Mouse (Mus musculus) CH12.LX (cell line): ENCODE data around the gene R3hcc1l. TPM values are rescaled to one million over a fixed set of nuclear protein-coding genes. Genes with fewer than 3 reads are reported as not detected.

Source experiments
- DNase-seq: peaks from one replicate; pipeline ENCODE4 v3.0.0-alpha.2; 2013; ENCODE audit errors: extremely low read depth
- H3K27ac ChIP-seq: 2 replicates; pipeline ENCODE4 v1.5.1; 2012; ENCODE audit warnings: low read depth, mild to moderate bottlenecking, control low read depth, moderate library complexity; ENCODE audit not compliant: insufficient read depth
- H3K27me3 ChIP-seq: replicated peaks from 2 replicates; pipeline ENCODE3; 2012; ENCODE audit warnings: inconsistent platforms
- H3K36me3 ChIP-seq, 2 experiments: replicated peaks in 1 of 2; 2 replicates each; pipeline versions ENCODE3 to v1.6.1; 2012; ENCODE audit warnings: inconsistent platforms in 1 of 2, low read length in 1 of 2, mild to moderate bottlenecking in 1 of 2, mixed read lengths in 1 of 2, moderate library complexity in 1 of 2; ENCODE audit not compliant: control insufficient read depth in 1 of 2, insufficient read depth in 1 of 2
- H3K4me1 ChIP-seq, 2 experiments: 2 replicates each; pipeline ENCODE4 v1.6.1; 2012; ENCODE audit warnings: inconsistent platforms in 1 of 2, moderate library complexity in 1 of 2; ENCODE audit not compliant: insufficient read depth in 2 of 2, control insufficient read depth in 1 of 2
- H3K4me2 ChIP-seq: 2 replicates; pipeline ENCODE4 v1.6.1; 2012; ENCODE audit warnings: low read depth, mild to moderate bottlenecking, control low read depth; ENCODE audit not compliant: poor library complexity, insufficient read depth, severe bottlenecking
- H3K4me3 ChIP-seq, 3 experiments: fragments of 150-350 bp in 1 of 3; sonication (generic) in 1 of 3; replicated peaks in 1 of 3; 2 replicates each; pipeline versions ENCODE3 to v1.5.1; 2011 to 2012; ENCODE audit warnings: low read depth in 2 of 3, low read length in 2 of 3, mild to moderate bottlenecking in 2 of 3, moderate library complexity in 2 of 3, control low read depth in 1 of 3, improper control_type of control experiment in 1 of 3, inconsistent platforms in 1 of 3, mixed read lengths in 1 of 3; ENCODE audit not compliant: poor library complexity in 1 of 3
- H3K79me2 ChIP-seq: replicated peaks from 2 replicates; pipeline ENCODE4 v1.6.1; 2012; ENCODE audit warnings: mild to moderate bottlenecking, moderate library complexity; ENCODE audit not compliant: control insufficient read depth, poor library complexity, insufficient read depth, severe bottlenecking; ENCODE audit errors: extremely low read depth
- H3K9ac ChIP-seq: 2 replicates; pipeline ENCODE4 v1.6.1; 2012; ENCODE audit warnings: low read depth, mild to moderate bottlenecking, control low read depth, moderate library complexity; ENCODE audit not compliant: insufficient read depth
- H3K9me3 ChIP-seq: replicated peaks from 2 replicates; pipeline ENCODE3; 2012; ENCODE audit warnings: low read length, inconsistent platforms, mixed read lengths
- BHLHE40 ChIP-seq: IDR thresholded peaks from 2 replicates; pipeline ENCODE4 v1.6.1; 2011; ENCODE audit warnings: mild to moderate bottlenecking, low read depth, low read length, improper control_type of control experiment
- CTCF ChIP-seq, 2 experiments: IDR thresholded peaks in 1 of 2; conservative IDR thresholded peaks in 1 of 2; 2 replicates each; pipeline ENCODE4 v1.5.1; 2011 to 2012; ENCODE audit warnings: low read depth in 2 of 2, low read length in 2 of 2, improper control_type of control experiment in 1 of 2, inconsistent platforms in 1 of 2, mild to moderate bottlenecking in 1 of 2, moderate library complexity in 1 of 2
- E2F4 ChIP-seq: IDR thresholded peaks from 2 replicates; pipeline ENCODE4 v1.6.1; 2011; ENCODE audit warnings: low read depth, low read length, improper control_type of control experiment; ENCODE audit not compliant: insufficient replicate concordance
- ELF1 ChIP-seq: IDR thresholded peaks from 2 replicates; pipeline ENCODE4 v1.6.1; 2014; ENCODE audit warnings: low read depth, mild to moderate bottlenecking, inconsistent platforms, low read length, improper control_type of control experiment
- HCFC1 ChIP-seq: IDR thresholded peaks from 2 replicates; pipeline ENCODE4 v1.6.1; 2012; ENCODE audit warnings: low read depth, mild to moderate bottlenecking, inconsistent platforms, low read length, improper control_type of control experiment
- KAT2A ChIP-seq: IDR thresholded peaks from 2 replicates; pipeline ENCODE4 v1.6.1; 2012; ENCODE audit warnings: low read length, improper control_type of control experiment, inconsistent platforms; ENCODE audit not compliant: insufficient replicate concordance
- MAZ ChIP-seq: IDR thresholded peaks from 2 replicates; pipeline ENCODE4 v1.6.1; 2012; ENCODE audit warnings: low read depth, mild to moderate bottlenecking, inconsistent platforms, low read length, improper control_type of control experiment, moderate library complexity
- MEF2A ChIP-seq: IDR thresholded peaks from 2 replicates; pipeline ENCODE4 v1.6.1; 2014; ENCODE audit warnings: low read depth, mild to moderate bottlenecking, inconsistent platforms, low read length, improper control_type of control experiment, borderline replicate concordance
- PAX5 ChIP-seq: IDR thresholded peaks from 2 replicates; pipeline ENCODE4 v1.6.1; 2012; ENCODE audit warnings: low read length, inconsistent platforms, mixed read lengths
- RAD21 ChIP-seq: IDR thresholded peaks from 2 replicates; pipeline ENCODE4 v1.6.1; 2011; ENCODE audit warnings: low read depth, mild to moderate bottlenecking, low read length, improper control_type of control experiment, moderate library complexity
- RCOR1 ChIP-seq: conservative IDR thresholded peaks from 2 replicates; pipeline ENCODE4 v1.6.1; 2012; ENCODE audit warnings: low read depth, mild to moderate bottlenecking, inconsistent platforms, low read length, improper control_type of control experiment
- TBP ChIP-seq: conservative IDR thresholded peaks from 2 replicates; pipeline ENCODE4 v1.6.1; 2011; ENCODE audit warnings: low read depth, low read length, improper control_type of control experiment
- UBTF ChIP-seq: IDR thresholded peaks from 2 replicates; pipeline ENCODE4 v1.6.1; 2012; ENCODE audit warnings: low read depth, mild to moderate bottlenecking, inconsistent platforms, low read length, improper control_type of control experiment, moderate library complexity
- ZKSCAN1 ChIP-seq: IDR thresholded peaks from 2 replicates; pipeline ENCODE4 v1.6.1; 2012; ENCODE audit warnings: low read depth, inconsistent platforms, low read length, improper control_type of control experiment, borderline replicate concordance
- ZMIZ1 ChIP-seq: IDR thresholded peaks from 2 replicates; pipeline ENCODE4 v1.6.1; 2012; ENCODE audit warnings: low read depth, mild to moderate bottlenecking, inconsistent platforms, low read length, improper control_type of control experiment
- dilution Hi-C: fragments of 300-500 bp; cut with MboI; formaldehyde crosslinking; loops from 2 replicates; pipeline ENCODE4 v1.14.3; 2020; ENCODE audit warnings: low sequenced_read_pairs; ENCODE audit not compliant: extremely low pct_unique_long_range_greater_than_20kb, extremely low pct_ligation_motif_present
- in situ Hi-C: fragments of 300-500 bp; cut with MboI; formaldehyde crosslinking; loops from 3 replicates; pipeline ENCODE4 v1.14.3; 2019; ENCODE audit warnings: low sequenced_read_pairs, low pct_ligation_motif_present, low pct_unique_long_range_greater_than_20kb, mixed read lengths
- polyA plus RNA-seq: library from polyadenylated mRNA; unstranded; fragments of >175 nt; gene quantifications from 2 replicates; pipeline ENCODE4 v1.2.1, GENCODE M21; 2012; ENCODE audit warnings: low read depth; ENCODE audit not compliant: insufficient read length
- total RNA-seq, 2 experiments: library from RNA; depleted of rRNA; stranded (reverse); fragments of 300-350 nt in 1 of 2; fragments of >200 nt in 1 of 2; gene quantifications; 2 replicates each; pipeline ENCODE4 v1.2.3; 2012 to 2014

R3hcc1l gene
- total and polyA plus RNA-seq, 3 experiments, result 6.1 to 12.2 (median 10.7) TPM

DNA sequence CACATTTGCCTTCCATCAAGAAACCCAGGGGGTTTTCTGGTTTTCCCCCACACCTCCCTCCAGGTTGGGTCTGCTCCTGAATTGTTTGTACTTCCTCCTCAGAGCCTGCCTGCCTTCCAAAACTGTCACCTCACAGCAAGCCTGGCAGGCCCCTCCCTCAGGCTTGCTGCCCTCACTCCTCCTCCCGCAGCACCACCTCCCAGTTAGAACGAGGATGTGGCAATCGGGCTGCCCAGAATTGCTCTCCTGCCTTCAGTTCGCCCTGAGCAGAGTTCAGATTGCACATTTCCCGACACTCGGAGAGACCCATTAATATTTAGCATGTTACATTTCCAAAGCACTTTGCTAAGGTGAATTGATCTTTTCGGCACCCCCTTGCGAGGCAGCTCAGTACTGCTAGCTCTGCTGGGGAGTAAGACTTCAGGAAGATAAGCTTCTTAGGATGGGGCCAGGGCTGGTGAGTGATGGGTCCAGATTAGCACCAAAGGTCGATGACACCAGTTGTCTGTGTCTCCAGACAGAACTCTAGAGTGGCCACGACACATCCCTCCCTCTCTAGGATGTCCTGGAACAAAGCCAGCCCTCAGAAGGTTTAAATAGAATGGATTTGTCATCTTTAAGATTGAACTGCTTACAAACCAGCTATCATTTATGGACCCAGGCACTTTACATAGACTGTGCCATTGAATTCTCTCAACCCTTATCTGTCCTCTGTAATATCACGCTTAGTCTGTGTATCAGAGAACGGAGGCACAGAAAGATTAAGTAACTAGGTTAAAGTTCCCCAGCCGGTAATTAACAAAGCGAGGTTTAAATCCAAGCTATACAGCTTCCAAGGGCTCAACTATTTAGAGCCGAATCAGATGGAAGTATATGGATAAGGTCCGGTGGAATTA lies 8.0 kb upstream of the R3hcc1l start:
- Histone ChIP-seq H3K4me1 (peaks cover 14 to 35% of the 10 kb centered on the region in 2 experiments), H3K27me3 (peaks cover 8% of the 10 kb centered on the region), H3K36me3 (no peaks in the 10 kb centered on the region), H3K9me3 (no peaks in the 10 kb centered on the region), H3K79me2 (no peaks in the 10 kb centered on the region), H3K9ac (no peak overlapping the region), H3K4me3 (no peak overlapping the region), H3K4me2 (peak overlapping the region; percentile 26; the same call in 1 of the 2 replicates), H3K27ac (no peak overlapping the region)
- dilution Hi-C loops (no loop called here), in situ Hi-C loops (no loop called here)
- no peak for TF ChIP-seq ZKSCAN1
- no peak for TF ChIP-seq ELF1
- no peak for TF ChIP-seq KAT2A
- TF ChIP-seq UBTF, result no peak
- no peak for TF ChIP-seq MEF2A
- TF ChIP-seq HCFC1, result no peak
- no peak for TF ChIP-seq TBP
- TF ChIP-seq MAZ, result no peak
- TF ChIP-seq RCOR1, result no peak
- no peak for TF ChIP-seq CTCF (conservative IDR thresholded peaks at IDR 0.05 in 1 of 2, IDR thresholded peaks at IDR 0.05 in 1 of 2; ENCODE audit: low read depth in 2 of 2, low read length in 2 of 2)
- TF ChIP-seq BHLHE40, result no peak
- no peak for TF ChIP-seq ZMIZ1
- no peak for DNase-seq

DNA sequence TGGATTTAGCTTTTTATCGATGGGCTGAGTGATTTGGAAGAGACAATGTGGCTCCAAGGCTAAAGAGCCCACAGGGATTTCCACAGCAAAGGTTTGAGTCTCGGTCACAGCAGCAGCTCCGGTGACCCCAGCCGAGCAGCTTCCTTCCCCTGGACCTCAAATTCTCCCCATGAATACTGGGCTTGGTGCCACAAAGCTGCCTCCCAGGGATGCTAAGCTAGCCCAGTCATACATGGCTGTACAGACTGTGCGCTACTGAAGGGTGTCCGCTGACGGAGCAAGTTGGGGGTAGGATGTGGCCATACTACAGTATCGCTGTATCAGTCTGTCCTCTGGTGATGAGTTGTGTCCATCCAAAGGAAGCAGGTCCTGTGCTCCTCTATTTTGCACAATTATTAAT lies 2.9 kb upstream of the R3hcc1l start:
- Histone ChIP-seq H3K36me3 (no peaks in the 10 kb centered on the region), H3K79me2 (peaks cover 10% of the 10 kb centered on the region)
- dilution Hi-C loops, result no loop called here
- TF ChIP-seq RAD21 (no peak), E2F4 (no peak), PAX5 (no peak)
- TF ChIP-seq, all 38 proteins: peak for 0
- H3K27ac ChIP-seq, result no peak overlapping the region
- in situ Hi-C loops, result no loop called here
- no peak overlapping the region for H3K4me2 ChIP-seq
- no peaks in the 10 kb centered on the region for H3K9me3 ChIP-seq
- no peak overlapping the region for H3K9ac ChIP-seq
- H3K27me3 ChIP-seq, result no peaks in the 10 kb centered on the region
- no peak overlapping the region for H3K4me3 ChIP-seq
- no peak for DNase-seq
- H3K4me1 ChIP-seq, result peaks cover 12 to 30% of the 10 kb centered on the region in 2 experiments
